Mouse (Mus musculus) brown adipose tissue, adult 24 weeks (tissue): Measurements from ENCODE around the gene Spata31d1d. TPM values are rescaled to one million over a fixed set of nuclear protein-coding genes. Genes with fewer than 3 reads are reported as not detected.
"Not testable (repeated sequence)": the region's sequence is repeated elsewhere in the genome, so short reads cannot be mapped to it uniquely, and the experiment has no call there.

Source experiments
- H3K27ac ChIP-seq: fragments of 200-500 bp; replicated peaks from 2 replicates; pipeline ENCODE4 v1.5.1; 2012; ENCODE audit warnings: low read depth, mild to moderate bottlenecking, low read length
- H3K4me1 ChIP-seq: fragments of 200-500 bp; 2 replicates; pipeline ENCODE4 v1.6.1; 2012; ENCODE audit warnings: low read length, mixed read lengths; ENCODE audit not compliant: control insufficient read depth, insufficient read depth, insufficient read length
- H3K4me3 ChIP-seq: fragments of 200-500 bp; 2 replicates; pipeline ENCODE4 v1.5.1; 2012; ENCODE audit warnings: low read depth, mild to moderate bottlenecking, low read length, moderate library complexity; ENCODE audit not compliant: insufficient read depth
- polyA plus RNA-seq: library from polyadenylated mRNA; stranded (reverse); fragments of >200 nt; gene quantifications from 2 replicates; pipeline ENCODE4 v1.2.4, GENCODE M21; 2012; ENCODE audit not compliant: missing spikeins, insufficient read depth, insufficient read length

Gene Spata31d1d
- polyA plus RNA-seq, 1 experiment, result not detected

- Histone ChIP-seq H3K4me3 (no peak within 1 kb of the TSS), H3K27ac (no peak within 1 kb of the TSS), H3K4me1 (no peaks in the 10 kb centered on the region)
Observed at GRCm38 (mm10) chr13:59710230-59710629, 21.3 kb downstream of the Spata31d1d start, which contains the start of gene Spata31d1a. TSS of gene Spata31d1a (minus strand) at chr13:59710330.

GRCm38 (mm10) chr13:59704562-59704961, 27.0 kb downstream of the Spata31d1d start:
- Histone ChIP-seq H3K4me3 (no peak overlapping the region), H3K4me1 (no peaks in the 10 kb centered on the region), H3K27ac (no peak overlapping the region)

GRCm38 (mm10) chr13:59703514-59703913, 28.0 kb downstream of the Spata31d1d start:
- no peak overlapping the region for H3K27ac ChIP-seq

GRCm38 (mm10) chr13:59700137-59700536, 31.4 kb downstream of the Spata31d1d start:
- H3K4me3 ChIP-seq, H3K27ac ChIP-seq, H3K4me1 ChIP-seq: not testable (repeated sequence)

More at GRCm38 (mm10) chr13:59703514-59703913, 28.0 kb downstream of the Spata31d1d start:
- H3K4me1 ChIP-seq, result no peaks in the 10 kb centered on the region
- no peak overlapping the region for H3K4me3 ChIP-seq

- H3K4me3 ChIP-seq, result no peak overlapping the region
- no peak overlapping the region for H3K27ac ChIP-seq
- no peaks in the 10 kb centered on the region for H3K4me1 ChIP-seq
Observed at GRCm38 (mm10) chr13:59699131-59699530, 32.4 kb downstream of the Spata31d1d start.

- H3K4me1 ChIP-seq, result no peaks in the 10 kb centered on the region
- H3K27ac ChIP-seq, result no peak overlapping the region
- no peak overlapping the region for H3K4me3 ChIP-seq
Observed at GRCm38 (mm10) chr13:59695781-59696180, 35.8 kb downstream of the Spata31d1d start.

GRCm38 (mm10) chr13:59694008-59694407, 37.5 kb downstream of the Spata31d1d start, which contains the start of gene 4921517D22Rik:
TSS of gene 4921517D22Rik (minus strand) at chr13:59694108.
- Histone ChIP-seq H3K4me3 (no peak within 1 kb of the TSS), H3K4me1 (no peaks in the 10 kb centered on the region), H3K27ac (no peak within 1 kb of the TSS)

- no peak overlapping the region for H3K27ac ChIP-seq
- no peaks in the 10 kb centered on the region for H3K4me1 ChIP-seq
- H3K4me3 ChIP-seq, result no peak overlapping the region
Observed at GRCm38 (mm10) chr13:59691478-59691877, 40.1 kb downstream of the Spata31d1d start.

- Histone ChIP-seq H3K27ac (no peak overlapping the region), H3K4me3 (no peak overlapping the region), H3K4me1 (no peaks in the 10 kb centered on the region)
Observed at GRCm38 (mm10) chr13:59690576-59690975, 41.0 kb downstream of the Spata31d1d start.

GRCm38 (mm10) chr13:59689843-59690242, 41.7 kb downstream of the Spata31d1d start:
- Histone ChIP-seq H3K4me1 (no peaks in the 10 kb centered on the region), H3K27ac (no peak overlapping the region), H3K4me3 (no peak overlapping the region)

- no peaks in the 10 kb centered on the region for H3K4me1 ChIP-seq
- H3K27ac ChIP-seq, result no peak overlapping the region
- H3K4me3 ChIP-seq, result no peak overlapping the region
Observed at GRCm38 (mm10) chr13:59689313-59689712, 42.2 kb downstream of the Spata31d1d start.

GRCm38 (mm10) chr13:59688338-59688770, 43.2 kb downstream of the Spata31d1d start:
- Histone ChIP-seq H3K27ac (no peak overlapping the region), H3K4me3 (no peak overlapping the region), H3K4me1 (no peaks in the 10 kb centered on the region)

GRCm38 (mm10) chr13:59685236-59685635, 46.3 kb downstream of the Spata31d1d start:
- Histone ChIP-seq H3K4me1 (no peaks in the 10 kb centered on the region), H3K4me3 (no peak overlapping the region), H3K27ac (no peak overlapping the region)

- Histone ChIP-seq H3K4me3 (no peak overlapping the region), H3K27ac (no peak overlapping the region), H3K4me1 (no peaks in the 10 kb centered on the region)
Observed at GRCm38 (mm10) chr13:59682629-59683028, 48.9 kb downstream of the Spata31d1d start.

GRCm38 (mm10) chr13:59679908-59680307, 51.6 kb downstream of the Spata31d1d start:
- no peaks in the 10 kb centered on the region for H3K4me1 ChIP-seq
- H3K4me3 ChIP-seq, result no peak overlapping the region
- H3K27ac ChIP-seq, result no peak overlapping the region

GRCm38 (mm10) chr13:59679306-59679705, 52.2 kb downstream of the Spata31d1d start:
- H3K4me1 ChIP-seq, result no peaks in the 10 kb centered on the region
- H3K4me3 ChIP-seq, result no peak overlapping the region
- H3K27ac ChIP-seq, result no peak overlapping the region
